Mouse (Mus musculus) embryonic fibroblast, embryonic 13.5 days (primary cell): ENCODE results near the gene 1110008P14Rik.

Experiments
- CTCF ChIP-seq: IDR thresholded peaks from 2 replicates; pipeline ENCODE4 v1.5.1; 2011; ENCODE audit warnings: mild to moderate bottlenecking, control low read depth, low read length, moderate library complexity, borderline replicate concordance; ENCODE audit not compliant: insufficient read depth
- POLR2A ChIP-seq: IDR thresholded peaks from 2 replicates; pipeline ENCODE4 v1.6.1; 2011; ENCODE audit warnings: low read depth, mild to moderate bottlenecking, control low read depth, low read length, moderate library complexity

DNA sequence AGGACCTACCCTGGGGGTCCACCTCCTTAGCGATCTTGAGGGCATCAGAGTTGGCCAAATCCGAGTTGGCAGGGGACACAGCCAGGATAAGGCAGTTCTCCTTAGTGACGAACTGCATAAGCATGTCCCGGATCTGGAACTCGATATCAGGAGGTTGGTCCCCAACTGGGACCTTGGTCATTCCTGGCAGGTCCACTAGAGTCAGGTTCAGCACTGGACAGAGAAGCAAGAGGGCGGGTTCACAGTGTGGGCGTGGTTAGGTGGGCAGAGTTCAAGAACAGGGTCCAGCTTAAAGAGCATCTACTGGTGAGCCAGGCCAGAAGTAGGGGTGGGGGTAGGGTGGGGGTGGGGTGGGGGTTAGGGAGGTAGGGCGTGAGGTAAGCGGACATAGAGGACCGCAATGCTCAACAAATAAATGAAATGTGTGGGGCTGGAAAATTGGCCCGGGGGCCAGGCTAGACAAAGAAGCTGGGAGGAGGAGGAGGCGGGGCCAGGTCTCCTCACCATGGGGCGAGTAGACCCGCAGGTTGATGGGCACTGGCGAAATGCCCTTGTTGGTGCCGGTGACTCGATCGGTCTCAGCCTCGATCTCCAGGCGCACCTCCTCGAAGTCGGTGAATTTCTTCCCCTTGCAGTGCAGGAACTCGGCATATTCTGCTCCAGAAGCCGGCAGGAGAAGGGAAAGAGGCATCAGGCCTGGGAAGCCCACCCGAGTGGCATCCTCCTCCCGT, 41.7 kb downstream of the 1110008P14Rik start:
- TF ChIP-seq CTCF: no peak
- no peak for TF ChIP-seq POLR2A
